Mouse (Mus musculus) T-cell, adult 2 months (primary cell): ENCODE data around the gene Rabep1.

Source experiments
- DNase-seq: peaks from one replicate; pipeline ENCODE4 v3.0.0; 2022; ENCODE audit warnings: low spot score

Rabep1 gene

GRCm38 (mm10) chr11:70975193-70975592 lies 130.6 kb downstream of the Rabep1 start:
- DNase-seq, result no peak

- DNase-seq, result no peak
Measured at GRCm38 (mm10) chr11:70977293-70977692, 132.7 kb downstream of the Rabep1 start.

- DNase-seq, result no peak
Measured at GRCm38 (mm10) chr11:70980232-70980631, 135.7 kb downstream of the Rabep1 start.

- no peak for DNase-seq
Measured at GRCm38 (mm10) chr11:70980751-70981510, 136.4 kb downstream of the Rabep1 start.

GRCm38 (mm10) chr11:70982030-70982429 lies 137.5 kb downstream of the Rabep1 start:
- no peak for DNase-seq

- DNase-seq, result peak; percentile 90
Measured at GRCm38 (mm10) chr11:70982557-70983228, 138.1 kb downstream of the Rabep1 start, which contains the start of gene C1qbp. Gene C1qbp (minus strand): TSS chr11:70983026.
